Mouse (Mus musculus) thymus, postnatal 25 days (tissue): ENCODE measurements around the gene Twist2.

Source experiments
- DNase-seq: peaks from one replicate; pipeline ENCODE4 v3.0.0; 2022

Twist2 gene

GRCm38 (mm10) chr1:91800967-91801843 is at the start of gene Twist2:
TSS of gene Twist2 (plus strand) at chr1:91801461.
- no peak for DNase-seq

- no peak for DNase-seq
Measured at GRCm38 (mm10) chr1:91752931-91753330, 48.3 kb upstream of the Twist2 start.

GRCm38 (mm10) chr1:91755102-91755501 is 46.2 kb upstream of the Twist2 start:
- DNase-seq: peak; percentile 76

GRCm38 (mm10) chr1:91757292-91757691 is 44.0 kb upstream of the Twist2 start:
- DNase-seq: no peak

GRCm38 (mm10) chr1:91758143-91758542 is 43.1 kb upstream of the Twist2 start:
- no peak for DNase-seq

- DNase-seq: no peak
Measured at GRCm38 (mm10) chr1:91758600-91759515, 42.4 kb upstream of the Twist2 start.

- DNase-seq: no peak
Measured at GRCm38 (mm10) chr1:91760140-91760986, 40.9 kb upstream of the Twist2 start.

- DNase-seq: no peak
Measured at GRCm38 (mm10) chr1:91762528-91763091, 38.7 kb upstream of the Twist2 start.

- DNase-seq: no peak
Measured at GRCm38 (mm10) chr1:91770221-91770624, 31.0 kb upstream of the Twist2 start.

- no peak for DNase-seq
Measured at GRCm38 (mm10) chr1:91770676-91771075, 30.6 kb upstream of the Twist2 start.

GRCm38 (mm10) chr1:91776928-91777327 is 24.3 kb upstream of the Twist2 start:
- no peak for DNase-seq

GRCm38 (mm10) chr1:91779819-91780218 is 21.4 kb upstream of the Twist2 start:
- no peak for DNase-seq

GRCm38 (mm10) chr1:91781182-91781581 is 20.1 kb upstream of the Twist2 start:
- no peak for DNase-seq

- DNase-seq: no peak
Measured at GRCm38 (mm10) chr1:91784162-91784561, 17.1 kb upstream of the Twist2 start.

GRCm38 (mm10) chr1:91799323-91799722 is 1.9 kb upstream of the Twist2 start:
- DNase-seq: no peak

- no peak for DNase-seq
Measured at GRCm38 (mm10) chr1:91800348-91800747, 913 bp upstream of the Twist2 start.

- DNase-seq: no peak
Measured at GRCm38 (mm10) chr1:91801844-91802366, 644 bp downstream of the Twist2 start.

- no peak for DNase-seq
Measured at GRCm38 (mm10) chr1:91802406-91803121, 1.3 kb downstream of the Twist2 start.

GRCm38 (mm10) chr1:91803416-91803815 is 2.2 kb downstream of the Twist2 start:
- DNase-seq: no peak

- DNase-seq: no peak
Measured at GRCm38 (mm10) chr1:91816067-91816466, 14.8 kb downstream of the Twist2 start.

- no peak for DNase-seq
Measured at GRCm38 (mm10) chr1:91816571-91816970, 15.3 kb downstream of the Twist2 start.
